Mouse (Mus musculus) ES-Bruce4 (cell line): ENCODE measurements around the gene Abcc4.

Experiments
- CTCF ChIP-seq: IDR thresholded peaks from one replicate; pipeline ENCODE4 v1.8.1; 2011; ENCODE audit warnings: low read depth, low read length
- POLR2A ChIP-seq: IDR thresholded peaks from one replicate; pipeline ENCODE4 v1.8.1; 2011; ENCODE audit warnings: low read length; ENCODE audit not compliant: insufficient read depth

- TF ChIP-seq POLR2A (no peak), CTCF (no peak)
Measured at GRCm38 (mm10) chr14:118490525-118490924, 215.5 kb downstream of the Abcc4 start.
